Mouse (Mus musculus) heart, postnatal 10 days (tissue): Measurements from ENCODE around the gene Hbq1a. TPM values are rescaled to one million over a fixed set of nuclear protein-coding genes. Genes with fewer than 3 reads are reported as not detected.
"Not testable (repeated sequence)": the region's sequence is repeated elsewhere in the genome, so short reads cannot be mapped to it uniquely, and the experiment has no call there.

ENCODE experiments used
- DNase-seq, 2 experiments: peaks; one replicate each; pipeline ENCODE4 v3.0.0; 2021
- intact Hi-C: fragments of 180-260 bp; cut with DNase I; formaldehyde crosslinking; loops from one replicate; pipeline ENCODE4 v1.15.1; 2025
- total RNA-seq, 2 experiments: library from RNA; stranded (reverse); gene quantifications; 2 replicates each; pipeline ENCODE4 v1.2.3; 2021

Gene Hbq1a
- total RNA-seq, 2 experiments from 2014 or later = not detected

DNA sequence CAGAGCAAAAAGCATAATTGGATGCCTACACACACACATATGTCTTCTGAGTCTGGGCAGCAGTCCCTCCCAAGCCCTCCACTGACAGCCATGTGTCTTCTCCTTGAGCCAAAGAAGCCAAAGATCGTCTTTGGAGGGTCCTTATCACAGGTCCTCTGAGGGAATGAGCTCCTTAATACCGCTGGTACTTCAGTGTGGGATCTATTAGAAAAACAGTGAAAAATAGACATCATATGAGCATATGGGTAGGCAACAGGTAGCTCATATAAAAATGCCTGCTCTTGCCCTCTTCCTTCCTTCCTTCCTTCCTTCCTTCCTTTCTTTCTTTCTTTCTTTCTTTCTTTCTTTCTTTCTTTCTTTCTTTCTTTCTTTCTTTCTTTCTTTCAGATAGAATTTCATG, 15.3 kb upstream of the Hbq1a start:
- DNase-seq, intact Hi-C loops: not testable (repeated sequence)

GRCm38 (mm10) chr11:32285031-32285775, 14.7 kb upstream of the Hbq1a start:
- intact Hi-C loops = loop anchor here (5.0 kb wide), 1 partner anchor 43 kb away; no protein-coding TSS in a partner anchor

GRCm38 (mm10) chr11:32285887-32286286, 14.0 kb upstream of the Hbq1a start:
- DNase-seq = not testable (repeated sequence)
- intact Hi-C loops = loop anchor here (2.0 to 5.0 kb wide), 2 partner anchors 44 to 103 kb away; no protein-coding TSS in a partner anchor

More at GRCm38 (mm10) chr11:32285031-32285775, 14.7 kb upstream of the Hbq1a start:
- no peak for DNase-seq

DNA sequence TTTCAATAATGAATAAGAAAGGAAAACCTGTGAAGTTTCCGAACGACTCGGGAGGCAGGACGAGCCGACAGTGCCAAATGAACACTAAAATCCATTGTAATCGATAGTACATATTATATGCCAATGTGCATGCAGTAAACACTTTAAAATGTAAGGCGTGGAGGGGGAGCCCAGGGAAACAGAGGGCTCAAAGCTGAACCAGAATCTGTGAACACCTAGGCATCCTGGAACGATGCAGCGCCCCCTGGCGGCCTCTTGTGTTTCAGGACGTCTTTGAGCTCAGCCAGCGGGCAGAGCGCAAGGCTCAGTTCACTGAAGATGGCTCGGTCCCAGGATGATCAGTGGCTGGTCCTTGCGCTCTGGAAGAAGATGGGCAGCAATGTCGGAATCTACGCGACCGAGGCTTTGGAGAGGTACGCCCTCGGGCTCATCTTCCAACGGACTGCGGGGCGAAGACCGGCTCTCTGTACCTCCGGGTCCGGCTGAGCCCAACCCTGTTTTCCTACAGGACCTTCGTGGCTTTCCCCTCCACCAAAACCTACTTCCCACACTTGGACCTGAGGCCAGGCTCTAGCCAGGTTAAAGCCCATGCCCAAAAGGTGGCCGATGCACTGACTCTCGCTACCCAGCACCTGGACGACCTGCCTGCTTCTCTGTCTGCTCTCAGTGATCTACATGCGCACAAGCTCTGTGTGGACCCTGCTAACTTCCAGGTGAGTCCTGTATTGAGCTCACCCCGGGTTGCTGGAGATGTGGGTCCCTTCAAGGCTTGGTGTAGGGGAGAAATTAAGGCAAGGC, 13.0 kb upstream of the Hbq1a start, which contains the start of gene Hbq1b:
Gene Hbq1b, plus strand, starts transcription at position 271 of the 798 bp plus-strand sequence.
- peak; percentile 77 to 85 for DNase-seq
- intact Hi-C loops = loop anchor here (2.0 to 5.0 kb wide), 2 partner anchors 45 to 104 kb away; no protein-coding TSS in a partner anchor

GRCm38 (mm10) chr11:32287493-32287825, 12.4 kb upstream of the Hbq1a start:
- DNase-seq = peak in 1 of 2 experiments; percentile 8
- intact Hi-C loops = loop anchor here (2.0 to 5.0 kb wide), 2 partner anchors 45 to 105 kb away; no protein-coding TSS in a partner anchor

- intact Hi-C loops, DNase-seq: not testable (repeated sequence)
Measured at GRCm38 (mm10) chr11:32292819-32293218, 7.0 kb upstream of the Hbq1a start.

GRCm38 (mm10) chr11:32293479-32293878, 6.4 kb upstream of the Hbq1a start:
- DNase-seq, intact Hi-C loops: not testable (repeated sequence)

GRCm38 (mm10) chr11:32296203-32296602, 3.7 kb upstream of the Hbq1a start, which contains the start of gene Hba-a2:
TSS of gene Hba-a2 (plus strand) at chr11:32296489.
- DNase-seq, intact Hi-C loops: not testable (repeated sequence)

DNA sequence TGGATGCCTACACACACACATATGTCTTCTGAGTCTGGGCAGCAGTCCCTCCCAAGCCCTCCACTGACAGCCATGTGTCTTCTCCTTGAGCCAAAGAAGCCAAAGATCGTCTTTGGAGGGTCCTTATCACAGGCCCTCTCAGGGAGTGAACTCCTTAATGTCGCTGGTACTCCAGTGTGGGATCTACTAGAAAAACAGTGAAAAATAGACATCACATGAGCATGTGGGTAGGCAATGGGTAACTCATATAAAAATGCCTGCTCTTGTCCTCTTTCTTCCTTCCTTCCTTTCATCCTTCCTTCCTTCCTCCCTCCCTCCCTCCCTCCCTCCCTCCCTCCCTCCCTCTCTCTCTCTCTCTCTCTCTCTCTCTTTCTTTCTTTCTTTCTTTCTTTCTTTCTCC, 2.5 kb upstream of the Hbq1a start:
- DNase-seq, intact Hi-C loops: not testable (repeated sequence)

- no peak for DNase-seq
- intact Hi-C loops = no loop called here
Measured at GRCm38 (mm10) chr11:32297866-32298531, 1.9 kb upstream of the Hbq1a start.

- intact Hi-C loops = no loop called here
- DNase-seq = no peak
Measured at GRCm38 (mm10) chr11:32298532-32298918, 1.3 kb upstream of the Hbq1a start.

GRCm38 (mm10) chr11:32300279-32301267, 704 bp downstream of the Hbq1a start:
- peak in 1 of 2 experiments; percentile 16 for DNase-seq
- intact Hi-C loops = loop anchor here (5.0 kb wide), 1 partner anchor 118 kb away; no protein-coding TSS in a partner anchor

- intact Hi-C loops = loop anchor here (5.0 kb wide), 1 partner anchor 119 kb away; no protein-coding TSS in a partner anchor
- no peak for DNase-seq
Measured at GRCm38 (mm10) chr11:32301506-32301905, 1.6 kb downstream of the Hbq1a start.

GRCm38 (mm10) chr11:32302824-32303419, 3.1 kb downstream of the Hbq1a start:
- DNase-seq = peak; percentile 48 to 58
- intact Hi-C loops = loop anchor here (5.0 kb wide), 1 partner anchor 121 kb away; no protein-coding TSS in a partner anchor

- DNase-seq = no peak
- intact Hi-C loops = loop anchor here (5.0 kb wide), 1 partner anchor 121 kb away; no protein-coding TSS in a partner anchor
Measured at GRCm38 (mm10) chr11:32303455-32303854, 3.6 kb downstream of the Hbq1a start.

DNA sequence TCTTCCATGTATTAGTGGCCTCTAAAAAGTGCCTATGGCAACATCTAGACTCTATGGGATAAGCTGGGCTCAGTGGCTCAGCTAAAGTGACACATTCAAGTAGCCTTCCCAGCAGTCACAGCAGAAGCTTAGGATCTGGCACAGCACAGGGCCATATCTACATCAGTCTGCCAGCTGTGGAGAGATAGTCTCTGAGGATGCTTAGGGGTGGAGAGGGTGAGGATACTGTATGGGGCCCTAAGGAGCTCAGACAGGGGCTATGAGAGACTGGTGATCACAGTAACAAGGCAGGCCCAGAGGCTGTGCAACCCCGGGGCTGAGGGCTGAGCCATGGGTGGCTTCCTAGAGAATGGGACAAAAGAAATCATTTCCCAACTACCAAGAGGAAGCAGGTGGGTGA, 7.1 kb downstream of the Hbq1a start:
- DNase-seq = no peak
- intact Hi-C loops = no loop called here

DNA sequence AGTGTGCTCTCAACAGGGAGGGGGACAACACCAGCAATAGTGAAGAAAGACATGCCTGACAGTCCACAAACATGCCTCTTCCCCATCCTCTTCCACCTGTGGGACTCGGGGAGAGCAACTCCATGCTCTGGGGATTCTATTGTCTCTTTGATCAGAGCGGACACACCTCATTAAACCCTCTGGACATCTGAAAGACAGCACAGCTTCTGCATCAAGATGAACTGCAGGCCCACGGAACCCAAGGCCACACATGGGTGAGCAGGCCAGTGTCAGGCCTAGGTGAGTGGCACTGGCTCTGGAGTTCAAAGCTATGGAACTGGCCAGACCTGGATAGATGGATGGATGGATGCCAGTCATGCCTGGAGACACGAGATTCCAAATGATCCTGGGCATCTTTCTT, 9.6 kb downstream of the Hbq1a start:
- intact Hi-C loops = no loop called here
- DNase-seq = no peak

- intact Hi-C loops = no loop called here
- DNase-seq = no peak
Measured at GRCm38 (mm10) chr11:32309928-32310327, 10.1 kb downstream of the Hbq1a start.

GRCm38 (mm10) chr11:32316009-32316408, 16.1 kb downstream of the Hbq1a start:
- intact Hi-C loops = no loop called here

More at GRCm38 (mm10) chr11:32316009-32316408, 16.1 kb downstream of the Hbq1a start:
- no peak for DNase-seq
